Mouse (Mus musculus): ENCODE results near the gene Serbp1.
"Not testable (repeated sequence)": the region's sequence is repeated elsewhere in the genome, so short reads cannot be mapped to it uniquely, and the experiment has no call there.

DNA sequence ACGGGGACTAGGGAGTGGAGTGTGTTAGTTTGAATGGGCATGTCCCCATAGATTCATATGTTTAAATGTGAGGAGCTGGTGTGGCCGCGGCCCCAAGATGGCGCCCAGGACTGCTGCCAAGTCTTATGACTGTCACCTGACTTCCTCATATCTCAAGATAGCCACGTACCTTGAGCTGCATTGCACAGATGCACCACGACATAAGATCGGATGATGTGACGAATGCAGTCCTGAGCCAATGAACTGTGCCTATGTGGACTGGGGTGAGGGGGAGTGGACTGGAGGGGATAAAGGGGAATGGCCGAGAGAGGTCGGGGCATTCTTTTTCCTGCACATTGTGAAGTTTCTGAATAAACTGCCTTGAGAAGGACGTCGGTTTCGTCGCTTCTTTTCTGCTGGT, 18.0 kb upstream of the Serbp1 start:
- TF ChIP-seq CTCF (IDR thresholded peaks at IDR 0.05; ENCODE audit: low read depth); EP300 (optimal IDR thresholded peaks at IDR 0.05): not testable (repeated sequence)
